Mouse (Mus musculus) hematopoietic stem cell, adult 5-6 weeks (primary cell): ENCODE data around the gene Rsph1. TPM values are rescaled to one million over a fixed set of nuclear protein-coding genes. Genes with fewer than 3 reads are reported as not detected.
"Not testable (repeated sequence)": the region's sequence is repeated elsewhere in the genome, so short reads cannot be mapped to it uniquely, and the experiment has no call there.

Source experiments
- ATAC-seq, 2 experiments: fragments of 125-278 bp in 1 of 2; replicated peaks in 1 of 2; 2 replicates each; pipeline ENCODE4 v1.8.0; 2016 to 2017; ENCODE audit warnings: inconsistent platforms in 2 of 2, mild to moderate bottlenecking in 2 of 2, moderate number of reproducible peaks in 2 of 2, low read depth in 1 of 2, moderate TSS enrichment in 1 of 2; ENCODE audit not compliant: low FRiP score in 2 of 2, poor library complexity in 2 of 2, severe bottlenecking in 2 of 2, insufficient read depth in 1 of 2, low TSS enrichment in 1 of 2
- total RNA-seq: library from RNA; stranded (forward); fragments of 172-1452, 232-1000 nt; gene quantifications from 2 replicates; pipeline ENCODE4 v1.2.3, GENCODE M21; 2017

The Rsph1 gene
- total RNA-seq, 1 experiment from 2014 or later: 2.9 TPM

- no peak for ATAC-seq
Observed at GRCm38 (mm10) chr17:31286492-31286891, 9.3 kb upstream of the Rsph1 start, which contains the start of gene Slc37a1. Slc37a1 (plus strand) TSS chr17:31286792.

- ATAC-seq: no peak
Observed at GRCm38 (mm10) chr17:31285867-31286266, 8.7 kb upstream of the Rsph1 start.

GRCm38 (mm10) chr17:31282687-31283053 lies 5.5 kb upstream of the Rsph1 start:
- ATAC-seq: no peak

- no peak for ATAC-seq
Observed at GRCm38 (mm10) chr17:31281830-31282686, 4.9 kb upstream of the Rsph1 start.

- no peak for ATAC-seq
Observed at GRCm38 (mm10) chr17:31280269-31280668, 3.1 kb upstream of the Rsph1 start.

- ATAC-seq: no peak
Observed at GRCm38 (mm10) chr17:31279541-31279940, 2.4 kb upstream of the Rsph1 start.

GRCm38 (mm10) chr17:31277931-31278330 lies 748 bp upstream of the Rsph1 start:
- ATAC-seq: no peak

GRCm38 (mm10) chr17:31276207-31276921 lies 819 bp downstream of the Rsph1 start:
- ATAC-seq: no peak

GRCm38 (mm10) chr17:31275181-31275580 lies 2.0 kb downstream of the Rsph1 start:
- ATAC-seq: no peak

- ATAC-seq: no peak
Observed at GRCm38 (mm10) chr17:31273631-31274030, 3.6 kb downstream of the Rsph1 start.

- ATAC-seq: no peak
Observed at GRCm38 (mm10) chr17:31272416-31273165, 4.6 kb downstream of the Rsph1 start.

- ATAC-seq: no peak
Observed at GRCm38 (mm10) chr17:31271136-31271851, 5.9 kb downstream of the Rsph1 start.

- not testable (repeated sequence) for ATAC-seq
Observed at GRCm38 (mm10) chr17:31270736-31271135, 6.4 kb downstream of the Rsph1 start.

GRCm38 (mm10) chr17:31270246-31270645 lies 6.9 kb downstream of the Rsph1 start:
- no peak for ATAC-seq

GRCm38 (mm10) chr17:31269761-31270160 lies 7.4 kb downstream of the Rsph1 start:
- ATAC-seq: no peak

GRCm38 (mm10) chr17:31268016-31268415 lies 9.2 kb downstream of the Rsph1 start:
- no peak for ATAC-seq

GRCm38 (mm10) chr17:31267603-31268002 lies 9.6 kb downstream of the Rsph1 start:
- ATAC-seq: no peak
